Mouse (Mus musculus): ENCODE results near the gene BC061212. TPM values are rescaled to one million over a fixed set of nuclear protein-coding genes. Genes with fewer than 3 reads are reported as not detected.
"Not testable (repeated sequence)": the region's sequence is repeated elsewhere in the genome, so short reads cannot be mapped to it uniquely, and the experiment has no call there.

The BC061212 gene
- total RNA-seq (2021): not detected
- long read RNA-seq, experiment 1: 0 reads
- long read RNA-seq, experiment 2: 0 reads

DNA sequence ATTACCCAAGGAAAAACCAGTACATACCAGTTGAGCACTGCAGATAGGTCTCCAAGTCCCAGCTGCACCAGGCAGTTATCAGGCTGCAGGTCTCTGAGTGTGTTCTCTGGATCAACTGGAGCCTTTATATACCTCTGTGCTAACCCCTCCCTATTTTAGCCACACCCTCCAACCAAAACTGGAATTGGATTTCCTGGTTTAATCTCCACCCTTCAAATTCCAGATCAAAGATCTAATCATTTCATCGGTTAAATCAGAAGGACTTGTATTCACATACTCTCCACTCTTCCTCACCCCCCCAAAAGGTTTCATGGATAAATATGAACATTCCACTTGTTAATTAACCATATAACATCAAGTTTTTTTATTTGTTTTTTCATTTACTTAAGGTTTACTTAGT is at the start of gene BC061212:
BC061212 (minus strand) TSS at position 101 of the 400 bp plus-strand sequence.
- DNase-seq (ENCODE audit: low spot score in 2 of 2); H3K27ac ChIP-seq; H3K4me3 ChIP-seq: not testable (repeated sequence)

DNA sequence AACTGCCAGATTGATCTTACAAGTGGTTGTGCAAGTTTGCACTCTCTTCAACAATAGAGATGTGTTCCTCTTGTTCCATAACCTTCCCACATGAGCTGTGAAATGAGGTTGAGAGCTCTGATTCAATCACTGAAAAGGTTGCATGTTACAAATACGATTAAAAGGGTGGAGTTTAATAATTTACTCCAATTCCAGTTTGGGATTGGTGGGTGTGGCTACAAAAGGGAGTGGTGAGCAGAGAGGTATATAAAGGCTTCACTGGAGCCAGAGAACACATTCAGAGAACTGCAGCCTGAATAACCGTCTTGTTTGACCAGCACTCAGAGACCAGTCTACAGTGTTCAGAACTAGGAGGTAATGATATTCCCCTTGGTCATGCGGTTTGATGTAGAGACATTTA is 5.7 kb upstream of the BC061212 start, which contains the start of gene Gm6351:
Gm6351 (plus strand) TSS at position 301 of the 400 bp plus-strand sequence.
- not testable (repeated sequence) for DNase-seq (ENCODE audit: low spot score in 2 of 2); H3K27ac ChIP-seq; H3K4me3 ChIP-seq

Other genes with a start within 250 kb of the BC061212 start
- not detected for gene Gm7792, start 226.8 kb downstream of the BC061212 start, total RNA-seq (2021)
- gene Gm16429, start 141.5 kb downstream of the BC061212 start, total RNA-seq (2021): not detected
- not detected for gene Gm6351, start 5.8 kb upstream of the BC061212 start, total RNA-seq (2021)
- gene Gm3106, start 147.5 kb upstream of the BC061212 start, total RNA-seq (2021): not detected
- gene A430089I19Rik, start 236.3 kb upstream of the BC061212 start, total RNA-seq (2021): not detected
- gene Gm6502, start 243.9 kb upstream of the BC061212 start, total RNA-seq (2021): not detected

Measured in layer of hippocampus, adult 2 months (tissue).